Mouse (Mus musculus) layer of hippocampus, postnatal 14 days (tissue): ENCODE measurements around the gene Tpi1. TPM values are rescaled to one million over a fixed set of nuclear protein-coding genes. Genes with fewer than 3 reads are reported as not detected.

ENCODE experiments used
- DNase-seq, 2 experiments: peaks; one replicate each; pipeline ENCODE4 v3.0.0; 2021 to 2022; ENCODE audit warnings: low spot score in 2 of 2, mixed read lengths in 1 of 2
- long read RNA-seq, 2 experiments: library from polyadenylated mRNA; stranded (forward); transcript quantifications; one replicate each; pipeline ENCODE4 v2.0.0; 2021
- total RNA-seq, 2 experiments: library from RNA; stranded (reverse); gene quantifications; 2 replicates each; pipeline ENCODE4 v1.2.3; 2021

Gene Tpi1
- total RNA-seq = 100 to 1,000 TPM; 578 to 579 TPM
- long read RNA-seq, experiment 1, transcript Tpi1-203 (6 exons, 802 nt) = minor isoform, 14 of 480 reads
- long read RNA-seq, experiment 1, transcript Tpi1-205 (7 exons, 1,607 nt) = major isoform, 450 of 480 reads
- long read RNA-seq, experiment 1, partial matches to known transcripts = 4 of 480 reads
- long read RNA-seq, experiment 1, other reads (novel, unspliced or antisense) = 11 of 480 reads
- long read RNA-seq, experiment 2, transcript Tpi1-201 (2 exons, 486 nt) = minor isoform, 6 of 749 reads
- long read RNA-seq, experiment 2, transcript Tpi1-203 (6 exons, 802 nt) = minor isoform, 11 of 749 reads
- long read RNA-seq, experiment 2, transcript Tpi1-205 (7 exons, 1,607 nt) = major isoform, 693 of 749 reads
- long read RNA-seq, experiment 2, partial matches to known transcripts = 15 of 749 reads
- long read RNA-seq, experiment 2, other reads (novel, unspliced or antisense) = 23 of 749 reads

DNA sequence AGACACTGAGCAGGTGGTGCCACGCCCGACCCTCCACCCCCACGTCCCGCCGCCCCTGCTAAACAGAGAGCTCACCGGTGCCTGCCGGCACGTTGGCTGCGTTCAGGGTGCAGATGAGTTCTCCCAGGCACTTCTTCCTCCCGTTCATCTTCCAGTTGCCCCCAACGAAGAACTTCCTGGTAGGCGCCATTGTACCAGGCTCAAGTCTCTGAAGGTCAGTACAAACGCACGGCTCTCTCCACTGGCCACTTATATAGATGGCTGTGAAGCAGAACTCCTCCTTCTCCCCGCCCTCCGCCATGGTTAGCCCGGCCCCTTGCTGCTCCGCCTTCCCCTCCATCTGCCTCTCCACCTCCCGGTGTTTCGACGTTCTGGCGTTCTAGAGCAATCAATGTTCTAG, at the start of gene Tpi1:
Gene Tpi1 (minus strand): TSS at position 364 of the 400 bp plus-strand sequence.
- peak; percentile 85 to 93 for DNase-seq

DNA sequence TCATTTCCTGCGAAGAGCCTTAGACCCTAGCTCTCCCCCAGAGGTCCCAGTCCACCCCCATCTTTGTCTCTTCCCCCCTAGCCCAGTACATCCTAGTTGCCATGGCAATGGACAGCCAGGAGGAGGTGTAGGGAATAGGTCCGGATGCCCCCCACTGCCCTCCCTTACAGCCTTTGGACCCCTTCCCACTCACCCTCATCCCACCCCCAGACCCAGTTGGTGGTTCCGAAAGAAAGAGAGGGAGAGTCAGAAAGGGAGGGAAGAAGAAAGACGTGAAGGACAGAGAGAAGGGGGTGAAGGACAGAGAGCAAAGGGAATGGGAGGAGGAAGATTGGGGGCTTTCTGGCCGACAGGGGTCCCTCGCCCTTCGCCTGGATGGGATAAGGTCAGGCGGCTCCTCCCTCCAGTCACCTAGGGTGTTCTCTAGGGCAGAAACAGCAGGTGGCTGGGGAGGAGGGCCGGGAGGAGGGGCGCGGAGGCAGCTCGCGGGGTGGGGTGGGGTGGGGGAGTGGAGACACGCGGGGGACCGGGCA, 49.1 kb upstream of the Tpi1 start:
- peak in 1 of 2 experiments; percentile 67 for DNase-seq

DNA sequence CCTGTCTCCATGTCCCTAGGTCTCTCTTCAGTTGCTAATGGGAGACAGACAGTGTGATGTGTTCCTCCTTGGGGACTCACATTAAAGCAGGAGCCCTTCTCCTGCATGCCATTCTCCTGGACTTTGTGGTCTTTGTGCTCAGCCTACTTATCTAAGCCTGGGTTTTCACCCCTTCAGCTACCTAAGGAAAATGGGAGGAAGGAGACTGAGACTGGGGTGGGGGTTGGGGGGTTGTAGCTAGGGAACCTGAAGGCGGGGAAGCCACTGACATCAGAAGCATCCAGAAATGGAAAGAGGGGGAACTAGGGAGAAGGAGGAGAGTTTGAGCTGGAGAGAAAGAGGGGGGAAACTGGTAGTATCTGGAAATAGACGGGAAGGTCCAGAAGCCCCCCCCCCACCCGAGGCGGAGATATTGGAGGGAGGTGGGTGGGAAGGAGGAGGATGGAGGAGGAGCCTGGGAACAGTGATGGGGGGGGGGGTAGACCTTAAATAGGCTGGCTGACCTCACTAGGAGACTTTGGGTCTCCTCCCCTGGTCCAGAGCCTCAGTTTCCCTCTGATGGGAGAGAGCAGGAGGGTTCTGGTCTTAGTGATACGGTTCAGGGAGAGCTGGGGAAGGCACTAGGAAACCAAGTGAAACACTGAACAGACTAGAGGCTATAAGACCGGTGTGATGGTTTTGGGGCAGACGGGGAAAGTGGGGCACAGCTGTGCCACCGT, 48.5 kb upstream of the Tpi1 start:
- DNase-seq = peak in 1 of 2 experiments; percentile 29

DNA sequence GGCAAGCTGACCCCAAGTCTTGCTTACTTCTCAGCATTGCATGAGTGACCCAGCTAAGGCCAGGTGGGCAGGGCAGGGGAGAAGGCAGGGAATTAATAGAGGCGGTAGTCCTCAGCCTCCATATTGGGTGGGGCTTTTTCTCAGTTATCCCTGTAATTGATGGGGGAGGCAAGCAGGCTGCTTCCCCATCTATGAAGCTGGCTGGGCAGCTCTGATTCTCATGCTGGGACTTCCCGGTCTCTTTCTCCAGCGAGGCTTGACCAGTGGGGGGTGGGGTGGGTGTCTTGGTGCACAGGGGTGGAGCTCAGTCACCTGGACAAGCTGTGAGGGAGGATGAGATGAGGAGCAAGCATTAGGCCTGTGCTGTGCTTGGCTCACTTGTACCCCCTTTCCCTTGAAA, 47.7 kb upstream of the Tpi1 start:
- no peak for DNase-seq

DNA sequence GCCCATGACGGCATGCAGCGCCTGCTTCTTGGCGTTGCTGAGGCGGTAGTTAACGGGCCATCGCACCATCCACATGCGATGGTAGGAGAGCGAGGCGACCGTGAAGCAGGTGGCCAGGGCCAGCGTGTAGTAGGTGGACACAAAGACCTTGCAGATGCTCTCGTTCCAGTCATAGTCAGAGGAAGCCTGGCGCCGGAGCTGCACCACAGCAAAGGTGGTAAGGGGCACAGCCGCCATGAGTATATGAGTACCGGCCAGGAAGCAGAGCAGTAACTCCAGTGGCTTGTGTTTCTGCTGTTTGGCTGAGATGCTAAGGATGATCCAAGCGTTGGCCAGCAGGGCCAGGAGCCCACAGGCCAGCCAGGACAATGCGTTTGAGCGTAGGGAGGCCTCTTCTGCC, 47.2 kb upstream of the Tpi1 start:
- DNase-seq = peak in 1 of 2 experiments; percentile 15

DNA sequence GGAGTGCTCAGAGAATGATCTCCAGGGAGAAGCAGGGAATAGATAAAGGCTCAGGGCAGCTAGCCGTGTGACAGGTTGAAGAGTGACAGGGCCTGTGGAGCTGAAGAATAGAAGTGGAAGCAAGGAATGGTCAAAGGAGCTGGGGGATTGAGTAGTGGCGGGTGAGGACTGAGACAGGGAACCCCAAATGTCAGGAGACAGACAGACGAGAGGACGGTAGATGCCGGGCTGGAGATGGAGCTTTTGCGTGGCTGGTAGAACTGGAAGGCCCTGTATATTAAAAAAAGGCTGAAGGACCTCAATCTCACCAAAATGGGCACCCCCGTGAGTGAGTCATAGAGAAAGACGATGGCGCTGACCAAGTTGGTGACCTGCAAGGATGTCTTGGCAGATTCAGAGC, 46.4 kb upstream of the Tpi1 start:
- DNase-seq = no peak

DNA sequence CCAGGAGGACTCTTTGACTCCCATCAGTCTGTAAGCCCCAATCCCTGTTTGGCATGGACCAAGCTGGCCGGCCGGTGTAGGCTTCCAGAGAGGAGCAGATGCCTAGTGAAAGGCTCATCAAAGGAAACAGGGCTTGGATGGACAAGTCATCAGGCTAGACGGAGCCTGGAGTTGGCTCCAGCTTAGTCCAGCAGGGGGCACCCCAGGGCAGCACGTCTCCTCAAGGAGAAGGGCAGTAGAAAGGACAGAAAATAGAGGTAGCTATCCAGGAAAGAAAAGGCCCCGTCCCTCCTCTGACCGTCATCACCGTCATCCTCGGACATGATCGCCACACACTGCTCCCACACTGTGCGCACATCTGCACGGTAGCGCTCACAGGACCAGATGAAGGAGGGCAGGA, 45.6 kb upstream of the Tpi1 start:
- peak; percentile 87 to 89 for DNase-seq

DNA sequence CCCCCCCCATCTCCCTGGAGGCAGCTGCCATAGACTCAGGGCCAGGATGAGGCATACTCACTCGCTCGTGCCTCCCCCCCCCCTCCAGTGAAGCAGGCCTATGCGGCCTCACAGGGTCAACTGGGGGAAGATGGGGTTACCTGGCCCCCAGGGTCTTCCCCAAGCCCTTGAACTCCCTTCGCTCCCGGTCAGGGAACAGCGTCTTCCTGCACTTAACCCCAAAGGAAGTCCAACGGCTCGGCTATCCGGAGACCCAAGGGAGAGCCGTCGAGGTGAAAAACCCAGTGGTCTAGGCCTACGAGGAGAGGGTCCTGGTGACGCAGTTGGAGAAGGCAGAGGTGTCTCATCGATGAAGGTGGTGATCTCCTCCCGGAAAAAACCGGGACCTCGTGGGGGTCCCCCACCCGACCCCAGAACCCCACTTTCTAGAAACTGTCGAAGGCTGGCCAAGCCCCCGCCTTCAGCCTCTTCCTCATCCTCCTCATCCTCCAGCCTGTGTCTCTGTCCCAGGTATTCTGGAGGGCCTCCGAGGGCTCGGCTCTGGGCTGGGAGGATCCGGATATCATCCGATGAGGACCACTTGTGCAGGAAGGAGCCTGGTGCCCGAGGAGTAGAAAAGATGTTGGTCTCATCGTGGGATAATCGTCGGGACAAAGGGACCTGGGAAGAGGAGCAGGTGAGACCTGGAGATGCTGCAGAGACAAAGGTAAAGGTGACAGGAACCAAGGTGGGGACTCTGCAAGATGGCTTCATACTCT, 44.6 kb upstream of the Tpi1 start:
- no peak for DNase-seq

DNA sequence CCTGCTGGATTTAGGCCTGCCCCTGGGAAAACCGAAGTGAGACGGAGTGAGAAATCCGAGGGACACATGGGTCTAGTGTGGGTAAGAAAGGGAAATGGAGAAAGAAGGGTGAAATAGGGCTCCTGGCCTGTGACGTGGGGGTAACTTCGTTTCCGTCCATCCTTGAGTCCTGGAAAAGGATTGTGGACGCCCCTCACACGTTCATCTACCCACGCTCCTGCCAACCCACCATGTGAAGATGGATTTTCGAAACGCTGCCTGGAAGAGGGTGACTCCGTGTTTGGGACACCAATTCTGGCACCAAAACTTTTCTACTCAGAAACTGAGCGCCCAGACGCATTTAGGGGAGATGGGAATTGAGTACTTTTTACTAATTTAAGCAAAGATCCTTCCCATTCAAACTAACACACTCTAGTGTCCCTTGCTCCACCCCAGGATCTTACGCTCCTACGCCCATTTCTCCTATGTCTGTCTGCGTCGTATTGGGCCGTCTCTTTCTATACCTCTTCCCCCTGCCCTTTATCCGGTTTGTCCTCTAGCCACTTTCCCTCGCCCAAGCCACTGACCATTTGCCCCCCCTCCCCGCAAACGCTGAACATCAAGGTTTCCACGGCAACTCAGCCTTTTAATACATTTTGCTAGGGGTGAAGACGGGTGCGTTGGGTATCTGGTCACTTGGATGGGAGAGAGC, 43.9 kb upstream of the Tpi1 start:
- no peak for DNase-seq

DNA sequence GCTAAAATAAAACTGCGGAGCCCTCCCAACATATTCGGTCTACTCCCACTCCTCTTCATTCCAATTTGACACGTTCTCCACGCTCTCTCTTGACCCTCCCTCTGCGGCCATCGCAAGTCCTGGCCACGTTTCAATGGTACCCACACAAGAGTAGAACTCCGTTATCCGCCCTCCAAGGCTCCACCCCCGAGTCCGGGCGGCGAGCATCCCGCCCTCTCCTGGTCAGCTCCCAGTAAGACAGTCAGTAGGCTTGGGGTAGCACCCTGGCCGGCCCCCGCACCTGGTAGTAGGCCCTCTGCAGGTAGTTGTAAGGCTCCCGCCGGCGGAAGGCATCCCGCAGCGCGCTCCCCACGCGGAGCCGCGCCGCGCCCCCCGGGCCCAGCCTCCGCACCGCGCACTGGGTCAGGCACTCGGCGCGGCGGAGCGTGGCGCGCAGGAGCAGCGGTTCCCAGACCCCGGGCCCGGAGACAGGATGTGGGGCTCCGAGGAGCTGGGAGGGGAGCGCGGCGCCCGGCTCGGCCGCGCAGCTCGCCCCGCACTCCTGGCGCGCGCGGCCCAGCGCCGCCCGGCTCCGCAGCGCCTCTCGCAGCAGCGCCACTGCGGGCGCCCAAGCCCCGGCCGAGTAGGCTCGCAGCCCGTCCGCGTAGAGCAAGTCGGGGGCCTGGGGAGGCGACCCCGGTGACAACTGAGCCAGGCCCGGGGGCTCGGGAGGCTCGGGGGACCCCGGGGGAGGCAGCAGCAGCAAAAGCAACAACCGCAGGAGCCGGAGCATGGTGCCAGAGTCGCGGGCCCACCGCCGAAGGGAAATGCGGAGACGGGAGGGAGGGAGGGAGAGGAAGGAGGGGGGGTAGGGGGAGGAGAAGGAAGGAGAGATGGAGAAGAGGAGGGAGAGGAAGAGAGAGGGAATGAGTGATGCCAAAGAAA, 43.1 kb upstream of the Tpi1 start, which contains the start of gene P3h3:
Gene P3h3 (minus strand): TSS at position 837 of the 924 bp plus-strand sequence.
- peak; percentile 88 to 89 for DNase-seq

DNA sequence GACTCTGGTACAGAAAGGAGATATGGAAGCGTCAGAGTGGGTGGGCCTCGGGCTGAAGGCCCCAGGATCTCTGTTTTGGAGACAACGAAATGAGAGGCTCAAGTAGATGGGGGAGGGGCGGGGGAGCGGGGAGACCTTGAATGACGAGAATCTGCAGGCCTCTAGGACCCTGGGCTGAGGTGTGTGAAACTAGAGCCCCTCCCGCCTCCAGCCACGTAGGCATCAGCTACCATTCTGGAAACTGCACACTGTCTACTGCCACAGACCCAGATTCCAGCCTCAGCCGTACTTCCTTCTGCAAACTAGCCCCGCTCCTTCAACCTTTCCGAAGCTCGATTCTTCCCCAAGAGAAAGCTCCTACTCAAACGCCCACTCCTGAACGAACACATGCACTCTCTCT, 42.2 kb upstream of the Tpi1 start:
- peak; percentile 35 to 52 for DNase-seq

DNA sequence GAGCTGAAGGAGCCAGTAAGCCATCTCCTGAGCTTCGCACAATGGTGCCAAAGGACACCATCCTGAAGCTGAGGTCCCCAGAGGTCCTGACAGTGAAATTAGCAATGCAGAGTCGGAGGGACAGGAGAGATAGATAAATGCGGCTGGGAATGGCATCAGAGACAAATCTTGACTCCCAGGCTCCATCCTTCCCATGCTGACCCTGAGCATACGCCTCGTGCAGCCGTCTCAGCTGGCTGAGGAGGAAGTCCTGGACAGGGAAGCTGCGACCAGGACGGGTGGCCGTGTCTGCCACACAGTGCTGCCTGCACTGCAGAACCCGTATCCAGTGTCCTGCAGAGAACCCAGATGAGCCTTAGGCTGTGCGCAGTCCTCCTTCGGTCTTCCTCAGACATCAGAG, 40.6 kb upstream of the Tpi1 start:
- no peak for DNase-seq

DNA sequence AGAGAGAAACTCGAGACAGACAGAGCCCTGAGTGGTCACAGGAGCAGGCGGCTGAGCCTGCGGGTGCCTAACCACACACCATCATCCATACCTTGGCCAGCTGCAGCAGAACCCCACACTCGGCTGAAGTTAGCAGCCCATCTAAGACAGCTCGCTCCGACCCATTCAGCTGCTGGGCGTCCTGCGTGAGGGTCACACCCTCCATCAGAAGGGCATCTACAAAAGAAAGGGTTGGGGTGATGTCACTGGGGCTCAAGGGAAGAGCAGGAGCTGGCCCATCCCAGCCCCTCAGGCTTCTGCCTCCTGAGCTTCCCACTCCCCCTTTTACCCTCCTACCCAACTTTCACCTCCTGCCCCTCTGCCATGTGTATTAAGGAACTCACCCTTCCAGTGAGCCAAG, 36.4 kb upstream of the Tpi1 start:
- DNase-seq = no peak

DNA sequence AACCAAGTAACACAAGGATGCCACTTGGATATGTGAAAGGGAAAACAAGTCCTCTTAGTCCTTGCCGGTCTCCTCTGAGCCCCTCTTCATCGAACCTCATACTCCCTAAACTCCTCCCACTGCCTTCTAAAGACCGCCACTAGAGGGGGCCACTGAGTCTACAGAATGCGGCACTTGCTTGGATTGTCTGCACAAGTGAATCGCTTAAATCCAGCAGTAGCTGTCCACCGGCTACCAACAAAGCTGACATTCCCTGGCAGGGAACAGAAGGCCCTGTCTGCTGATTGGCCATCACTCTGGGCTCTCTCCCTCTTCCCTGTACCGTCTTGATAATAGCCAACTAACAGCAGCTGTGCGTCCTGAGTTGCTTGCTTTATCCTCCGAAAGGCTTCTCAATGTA, 33.2 kb upstream of the Tpi1 start:
- peak; percentile 95 to 96 for DNase-seq

DNA sequence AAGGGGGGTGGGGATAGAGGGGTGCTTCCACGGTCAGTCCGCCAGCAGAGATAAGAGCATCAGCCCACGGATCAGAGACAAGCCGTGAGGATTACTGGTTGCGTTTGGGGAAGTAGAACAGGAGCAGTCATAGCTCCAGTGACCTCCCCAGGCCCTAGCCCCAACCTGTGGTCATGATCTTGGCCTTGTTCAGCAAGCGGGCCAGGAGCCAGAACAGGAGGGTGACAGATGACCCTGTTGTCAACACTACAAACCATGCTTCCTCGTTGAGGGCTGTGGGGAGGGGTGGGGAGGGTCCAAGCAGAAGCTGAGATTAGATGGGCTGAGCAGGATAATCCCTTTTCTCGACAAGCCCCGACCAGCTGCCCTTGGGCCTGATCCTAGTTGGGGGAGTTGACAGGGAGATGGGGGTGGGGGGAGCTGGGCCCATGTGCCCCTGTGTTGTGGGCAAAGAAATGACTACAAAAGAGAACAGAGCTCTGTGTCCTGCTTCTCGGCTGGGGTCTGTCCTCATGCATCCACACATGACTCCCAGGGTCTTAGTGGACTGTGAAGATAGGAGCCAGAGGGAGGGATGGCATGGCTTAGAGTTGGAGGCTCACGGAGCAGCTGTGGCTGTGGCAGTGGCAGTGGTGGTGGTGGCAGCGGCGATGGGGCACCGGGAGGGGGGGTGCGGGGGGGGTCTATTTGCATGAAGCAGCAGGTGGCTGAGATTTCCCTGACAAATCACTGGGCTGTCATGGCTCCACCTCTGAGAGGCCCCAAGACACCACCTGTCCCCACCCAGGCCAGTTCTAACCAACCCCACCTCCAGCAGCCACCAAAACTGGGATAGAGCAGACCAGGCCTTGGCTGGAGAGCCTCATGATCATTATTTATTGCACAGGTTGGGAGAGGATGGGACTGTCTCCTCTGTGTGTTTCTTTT, 26.4 kb upstream of the Tpi1 start, which contains the start of gene Gnb3:
Gene Gnb3 (minus strand): TSS at position 35 of the 927 bp plus-strand sequence.
- no peak for DNase-seq

DNA sequence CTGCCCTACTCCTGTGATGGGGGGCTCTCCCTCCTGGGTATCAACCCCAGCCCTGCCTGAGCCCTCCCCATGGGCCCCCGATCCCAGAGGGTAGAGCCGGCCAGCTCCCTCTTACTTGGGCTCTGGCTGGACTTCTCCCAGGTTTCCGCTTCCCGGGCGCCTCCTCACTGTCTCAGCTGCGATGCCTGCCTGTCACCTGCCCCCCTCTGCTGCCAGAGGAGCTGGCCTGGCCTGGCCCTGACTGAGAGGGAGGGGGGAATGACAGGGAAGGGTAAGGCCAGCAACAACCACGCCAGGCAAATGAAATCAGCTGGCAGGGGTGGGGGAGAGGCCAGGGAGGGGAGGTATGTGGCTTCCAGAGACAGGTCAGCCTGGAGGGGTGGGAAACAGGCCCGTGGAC, 25.7 kb upstream of the Tpi1 start:
- no peak for DNase-seq

DNA sequence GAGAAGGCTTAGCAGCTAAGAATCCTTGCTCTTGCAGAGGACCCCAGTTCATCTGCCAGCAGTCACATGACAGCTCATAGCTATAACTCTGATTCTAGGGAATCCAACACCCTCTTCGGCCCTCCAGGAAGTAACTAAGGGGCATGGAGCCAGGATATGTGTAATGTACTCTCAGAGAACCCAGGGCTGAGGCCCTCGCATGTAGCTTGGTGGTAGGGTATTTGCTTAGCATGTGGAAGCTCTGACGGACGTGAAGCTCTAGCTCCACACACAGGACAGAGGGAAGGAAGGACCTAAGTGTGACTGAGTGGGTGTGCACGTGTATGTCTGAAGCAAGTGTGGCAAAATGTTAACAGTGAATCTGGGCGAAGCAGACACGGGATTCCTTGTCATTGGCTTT, 22.3 kb upstream of the Tpi1 start:
- no peak for DNase-seq

DNA sequence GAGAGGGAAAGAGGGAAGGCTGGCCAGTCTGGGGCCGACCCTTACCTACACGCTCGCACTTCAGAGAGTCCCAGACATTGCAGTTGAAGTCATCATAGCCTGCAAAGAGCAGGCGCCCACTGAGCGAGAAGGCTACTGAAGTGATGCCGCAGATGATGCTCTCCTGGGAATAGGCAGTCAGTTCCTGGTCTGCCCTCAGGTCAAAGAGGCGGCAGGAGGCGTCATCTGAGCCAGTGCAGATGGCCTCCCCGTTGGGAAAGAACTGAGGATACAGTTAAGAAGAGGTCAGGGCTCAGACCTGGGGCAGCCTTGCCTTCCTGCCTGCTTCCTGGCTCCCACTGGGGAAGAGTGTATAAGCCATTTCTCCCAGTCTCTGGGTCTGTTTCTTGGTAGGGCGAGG, 21.4 kb upstream of the Tpi1 start:
- DNase-seq = no peak
